Mouse (Mus musculus) MEL (cell line): ENCODE measurements around the gene Efcc1. TPM values are rescaled to one million over a fixed set of nuclear protein-coding genes. Genes with fewer than 3 reads are reported as not detected.

ENCODE experiments used
- DNase-seq: peaks from one replicate; pipeline ENCODE4 v3.0.0; 2011; ENCODE audit warnings: low read depth, low spot score
- H3K27ac ChIP-seq: 2 replicates; pipeline ENCODE4 v1.5.1; 2012; ENCODE audit warnings: low read depth, mild to moderate bottlenecking, control low read depth, low read length, moderate library complexity; ENCODE audit not compliant: control insufficient read depth
- H3K27me3 ChIP-seq, 2 experiments: fragments of 150-350 bp in 1 of 2; sonication (generic) in 1 of 2; 2 replicates each; pipeline ENCODE4 v1.6.1; 2012; ENCODE audit warnings: low read length in 2 of 2, mild to moderate bottlenecking in 2 of 2, improper control_type of control experiment in 1 of 2, moderate library complexity in 1 of 2; ENCODE audit not compliant: insufficient read depth in 2 of 2, control insufficient read depth in 1 of 2
- H3K36me3 ChIP-seq, 2 experiments: 2 replicates each; pipeline ENCODE4 v1.6.1; 2012 to 2014; ENCODE audit warnings: low read length in 2 of 2, improper control_type of control experiment in 1 of 2, inconsistent platforms in 1 of 2, mild to moderate bottlenecking in 1 of 2; ENCODE audit not compliant: insufficient read depth in 2 of 2, control insufficient read depth in 1 of 2
- H3K4me1 ChIP-seq, 2 experiments: fragments of 150-350 bp in 1 of 2; sonication (generic) in 1 of 2; 2 replicates each; pipeline ENCODE4 v1.6.1; 2012; ENCODE audit warnings: low read length in 2 of 2, improper control_type of control experiment in 1 of 2, mild to moderate bottlenecking in 1 of 2; ENCODE audit not compliant: insufficient read depth in 2 of 2, control insufficient read depth in 1 of 2
- H3K4me3 ChIP-seq, 2 experiments: fragments of 150-350 bp in 1 of 2; sonication (generic) in 1 of 2; 2 replicates each; pipeline ENCODE4 v1.5.1; 2012; ENCODE audit warnings: low read depth in 2 of 2, low read length in 2 of 2, mild to moderate bottlenecking in 2 of 2, moderate library complexity in 2 of 2, control low read depth in 1 of 2, improper control_type of control experiment in 1 of 2; ENCODE audit not compliant: control insufficient read depth in 1 of 2, insufficient read depth in 1 of 2
- H3K79me2 ChIP-seq: 2 replicates; pipeline ENCODE4 v1.6.1; 2012; ENCODE audit warnings: mild to moderate bottlenecking, low read length, moderate library complexity; ENCODE audit not compliant: control insufficient read depth, poor library complexity, insufficient read depth
- H3K9ac ChIP-seq: 2 replicates; pipeline ENCODE4 v1.6.1; 2012; ENCODE audit warnings: low read depth, mild to moderate bottlenecking, control low read depth, low read length, moderate library complexity; ENCODE audit not compliant: control insufficient read depth, poor library complexity, severe bottlenecking
- H3K9me3 ChIP-seq: fragments of 150-350 bp; sonication (generic); replicated peaks from 2 replicates; pipeline ENCODE4 v1.6.1; 2012; ENCODE audit warnings: mild to moderate bottlenecking, low read length, improper control_type of control experiment, moderate library complexity; ENCODE audit not compliant: insufficient read depth
- BHLHE40 ChIP-seq: IDR thresholded peaks from 2 replicates; pipeline ENCODE4 v1.6.1; 2012; ENCODE audit warnings: low read depth, mild to moderate bottlenecking, inconsistent platforms, low read length, improper control_type of control experiment, borderline replicate concordance
- CHD1 ChIP-seq: IDR thresholded peaks from 2 replicates; pipeline ENCODE4 v1.6.1; 2012; ENCODE audit warnings: low read depth, mild to moderate bottlenecking, inconsistent platforms, low read length, improper control_type of control experiment
- CTCF ChIP-seq, 3 experiments: IDR thresholded peaks in 2 of 3; conservative IDR thresholded peaks in 1 of 3; 2 replicates each; pipeline ENCODE4 v1.5.1; 2011 to 2012; ENCODE audit warnings: low read length in 3 of 3, low read depth in 2 of 3, mild to moderate bottlenecking in 2 of 3, improper control_type of control experiment in 1 of 3, inconsistent platforms in 1 of 3, mixed read lengths in 1 of 3, moderate library complexity in 1 of 3; ENCODE audit not compliant: control insufficient read depth in 1 of 3, insufficient read depth in 1 of 3, poor library complexity in 1 of 3, severe bottlenecking in 1 of 3
- E2F4 ChIP-seq: IDR thresholded peaks from 2 replicates; pipeline ENCODE4 v1.6.1; 2011; ENCODE audit warnings: low read depth, low read length, improper control_type of control experiment, borderline replicate concordance
- ETS1 ChIP-seq: IDR thresholded peaks from 2 replicates; pipeline ENCODE4 v1.6.1; 2012; ENCODE audit warnings: low read depth, mild to moderate bottlenecking, inconsistent platforms, low read length, improper control_type of control experiment, moderate library complexity
- GATA1 ChIP-seq: IDR thresholded peaks from 2 replicates; pipeline ENCODE4 v1.6.1; 2011; ENCODE audit warnings: low read depth, low read length, improper control_type of control experiment
- JUND ChIP-seq: IDR thresholded peaks from 2 replicates; pipeline ENCODE4 v1.6.1; 2011; ENCODE audit warnings: low read depth, mild to moderate bottlenecking, improper control_type of control experiment, low read length
- KAT2A ChIP-seq: conservative IDR thresholded peaks from 2 replicates; pipeline ENCODE4 v1.6.1; 2012; ENCODE audit warnings: low read depth, low read length, improper control_type of control experiment, inconsistent platforms
- MAFK ChIP-seq: IDR thresholded peaks from 2 replicates; pipeline ENCODE4 v1.6.1; 2011; ENCODE audit warnings: low read depth, mild to moderate bottlenecking, low read length, improper control_type of control experiment, borderline replicate concordance
- MAZ ChIP-seq: IDR thresholded peaks from 2 replicates; pipeline ENCODE4 v1.6.1; 2012; ENCODE audit warnings: low read depth, mild to moderate bottlenecking, inconsistent platforms, low read length, improper control_type of control experiment
- MXI1 ChIP-seq: IDR thresholded peaks from 2 replicates; pipeline ENCODE4 v1.6.1; 2011; ENCODE audit warnings: mild to moderate bottlenecking, low read depth, low read length, improper control_type of control experiment
- MYB ChIP-seq: IDR thresholded peaks from 2 replicates; pipeline ENCODE4 v1.6.1; 2011; ENCODE audit warnings: mild to moderate bottlenecking, low read depth, low read length, improper control_type of control experiment
- MYC ChIP-seq: IDR thresholded peaks from 2 replicates; pipeline ENCODE4 v1.6.1; 2011; ENCODE audit warnings: low read depth, mild to moderate bottlenecking, low read length, improper control_type of control experiment, moderate library complexity
- NELFE ChIP-seq: IDR thresholded peaks from 2 replicates; pipeline ENCODE4 v1.6.1; 2011; ENCODE audit warnings: low read depth, low read length, improper control_type of control experiment
- NRF1 ChIP-seq: IDR thresholded peaks from 2 replicates; pipeline ENCODE4 v1.6.1; 2014; ENCODE audit warnings: low read depth, mild to moderate bottlenecking, inconsistent platforms, low read length, improper control_type of control experiment, moderate library complexity; ENCODE audit not compliant: poor library complexity, insufficient read depth, severe bottlenecking
- POLR2AphosphoS2 ChIP-seq: IDR thresholded peaks from 2 replicates; pipeline ENCODE4 v1.6.1; 2011; ENCODE audit warnings: low read length, improper control_type of control experiment
- POLR2AphosphoS5 ChIP-seq: IDR thresholded peaks from 2 replicates; pipeline ENCODE4 v1.6.1; 2012; ENCODE audit warnings: low read depth, borderline replicate concordance, mild to moderate bottlenecking, inconsistent platforms, low read length, moderate library complexity, mixed read lengths
- RAD21 ChIP-seq: IDR thresholded peaks from 2 replicates; pipeline ENCODE4 v1.6.1; 2011; ENCODE audit warnings: mild to moderate bottlenecking, low read depth, low read length, improper control_type of control experiment
- SMC3 ChIP-seq: IDR thresholded peaks from 2 replicates; pipeline ENCODE4 v1.6.1; 2011; ENCODE audit warnings: low read depth, low read length, improper control_type of control experiment
- TBP ChIP-seq: IDR thresholded peaks from 2 replicates; pipeline ENCODE4 v1.8.0; 2011; ENCODE audit warnings: low read depth, low read length, improper control_type of control experiment
- TCF12 ChIP-seq: IDR thresholded peaks from 2 replicates; pipeline ENCODE4 v1.6.1; 2014; ENCODE audit warnings: low read depth, mild to moderate bottlenecking, inconsistent platforms, low read length, improper control_type of control experiment, moderate library complexity
- UBTF ChIP-seq: IDR thresholded peaks from 2 replicates; pipeline ENCODE4 v1.6.1; 2012; ENCODE audit warnings: low read depth, mild to moderate bottlenecking, inconsistent platforms, low read length, improper control_type of control experiment, moderate library complexity, borderline replicate concordance; ENCODE audit not compliant: insufficient read depth
- USF1 ChIP-seq: IDR thresholded peaks from 2 replicates; pipeline ENCODE4 v1.6.1; 2014; ENCODE audit warnings: low read depth, mild to moderate bottlenecking, inconsistent platforms, low read length, improper control_type of control experiment, moderate library complexity
- ZKSCAN1 ChIP-seq: IDR thresholded peaks from 2 replicates; pipeline ENCODE4 v1.6.1; 2012; ENCODE audit warnings: low read depth, mild to moderate bottlenecking, inconsistent platforms, low read length, improper control_type of control experiment, moderate library complexity
- ZMIZ1 ChIP-seq: IDR thresholded peaks from 2 replicates; pipeline ENCODE4 v1.6.1; 2012; ENCODE audit warnings: low read depth, mild to moderate bottlenecking, inconsistent platforms, low read length, improper control_type of control experiment, moderate library complexity
- polyA plus RNA-seq, 2 experiments: library from polyadenylated mRNA; stranded (reverse) in 1 of 2; unstranded in 1 of 2; fragments of >175 nt in 1 of 2; fragments of >200 nt in 1 of 2; gene quantifications; 2 replicates each; pipeline versions ENCODE4 v1.2.1 to v1.2.4; 2012; ENCODE audit warnings: low replicate concordance in 2 of 2, low read depth in 1 of 2; ENCODE audit not compliant: insufficient read length in 2 of 2, insufficient read depth in 1 of 2, missing spikeins in 1 of 2
- total RNA-seq: library from RNA; depleted of rRNA; stranded (reverse); fragments of 300-350 nt; gene quantifications from 2 replicates; pipeline ENCODE4 v1.2.3, GENCODE M21; 2012

Gene Efcc1
- total and polyA plus RNA-seq, 3 experiments = 0.27 to 1.2 TPM; not detected in 1

DNA sequence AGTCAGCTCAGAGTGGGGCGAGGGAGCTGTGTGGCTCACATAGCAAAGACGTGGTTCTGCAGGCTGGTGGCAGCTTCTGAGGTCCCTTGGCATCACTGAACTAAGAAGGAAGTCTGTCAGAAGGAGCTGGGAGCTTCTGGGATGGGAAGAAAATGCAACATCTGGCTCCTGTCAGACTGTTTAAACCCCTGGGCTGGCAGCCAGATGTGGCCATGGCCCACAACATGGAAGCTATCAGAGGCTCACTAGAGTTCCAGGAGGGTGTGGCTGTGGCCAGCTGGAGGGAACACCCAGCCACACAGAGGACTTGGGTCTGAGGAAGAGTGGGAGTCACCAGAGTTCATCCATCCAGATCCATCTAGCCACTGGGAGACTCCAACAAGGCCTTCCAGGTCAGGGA lies 16.2 kb downstream of the Efcc1 start:
- TF ChIP-seq JUND (no peak), ETS1 (peak; percentile 47; the same call in 1 of the 2 replicates)
- Histone ChIP-seq H3K9me3 (no peaks in the 10 kb centered on the region), H3K27ac (no peak overlapping the region), H3K4me3 (no peak overlapping the region), H3K4me1 (peaks cover 17 to 55% of the 10 kb centered on the region in 2 experiments), H3K9ac (no peak overlapping the region), H3K36me3 (peaks cover 0 to 38% of the 10 kb centered on the region in 2 experiments; a peak in 2 of 4 replicates), H3K79me2 (no peaks in the 10 kb centered on the region), H3K27me3 (no peaks in the 10 kb centered on the region; a peak in 1 of 4 replicates)
- DNase-seq = no peak

DNA sequence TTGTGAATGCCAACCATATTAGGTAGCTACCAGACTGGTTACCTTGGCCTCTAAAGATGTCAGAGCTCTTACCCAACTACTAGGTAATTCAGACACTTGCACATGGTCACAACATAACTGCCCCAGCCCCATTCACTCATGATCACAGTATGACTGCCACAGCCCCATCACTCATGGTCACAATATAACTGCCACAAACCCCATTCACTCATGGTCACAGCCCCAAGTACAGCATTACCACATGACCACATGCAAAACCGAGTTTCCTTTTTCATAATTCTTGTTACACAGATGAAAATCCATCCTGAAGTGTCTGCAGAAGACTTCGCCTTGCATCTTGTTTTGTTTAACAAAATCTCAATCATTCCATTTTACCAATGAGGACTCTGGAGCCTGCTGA lies 17.4 kb downstream of the Efcc1 start:
- DNase-seq = no peak
- Histone ChIP-seq H3K4me1 (peaks cover 17 to 49% of the 10 kb centered on the region in 2 experiments), H3K27me3 (peaks cover 0 to 2% of the 10 kb centered on the region in 2 experiments; a peak in 3 of 4 replicates), H3K79me2 (no peaks in the 10 kb centered on the region), H3K36me3 (peaks cover 0 to 37% of the 10 kb centered on the region in 2 experiments; a peak in 2 of 4 replicates), H3K9ac (no peak overlapping the region), H3K9me3 (no peaks in the 10 kb centered on the region), H3K27ac (no peak overlapping the region), H3K4me3 (peak overlapping the region; percentile 9 to 21)
- 0 out of 2 replicates have a peak, but pooled peaks have one; percentile 12 for TF ChIP-seq MXI1
- no peak for TF ChIP-seq CHD1

- Histone ChIP-seq H3K36me3 (peaks cover 0 to 37% of the 10 kb centered on the region in 2 experiments; a peak in 2 of 4 replicates), H3K27me3 (peaks cover 0 to 2% of the 10 kb centered on the region in 2 experiments; a peak in 3 of 4 replicates), H3K79me2 (no peaks in the 10 kb centered on the region), H3K9ac (no peak overlapping the region), H3K27ac (no peak overlapping the region), H3K9me3 (no peaks in the 10 kb centered on the region), H3K4me1 (peaks cover 17 to 45% of the 10 kb centered on the region in 2 experiments), H3K4me3 (peak overlapping the region; percentile 9 to 21; a peak in 3 of 4 replicates)
- DNase-seq = peak; percentile 75
- TF ChIP-seq TBP = no peak
- TF ChIP-seq TCF12 = 0 out of 2 replicates have a peak, but pooled peaks have one; percentile 16
- no peak for TF ChIP-seq ZKSCAN1
- no peak for TF ChIP-seq JUND
- TF ChIP-seq SMC3 = no peak
- TF ChIP-seq UBTF = no peak
- TF ChIP-seq NELFE = no peak; the same call in 1 of the 2 replicates
- TF ChIP-seq KAT2A = no peak
- TF ChIP-seq BHLHE40 = no peak
- peak; percentile 86 for TF ChIP-seq ETS1
- TF ChIP-seq ZMIZ1 = no peak
- no peak for TF ChIP-seq POLR2AphosphoS2
- TF ChIP-seq MAZ = no peak
- no peak for TF ChIP-seq RAD21
- TF ChIP-seq MXI1 = no peak
- TF ChIP-seq E2F4 = no peak
- TF ChIP-seq MAFK = no peak
- TF ChIP-seq POLR2AphosphoS5 = no peak
- TF ChIP-seq USF1 = peak; percentile 89
- TF ChIP-seq MYC = no peak
- TF ChIP-seq CTCF (IDR thresholded peaks at IDR 0.05 in 2 of 3, conservative IDR thresholded peaks at IDR 0.05 in 1 of 3; ENCODE audit: control insufficient read depth in 1 of 3, insufficient read depth in 1 of 3, low read depth in 2 of 3, low read length in 3 of 3, poor library complexity in 1 of 3, severe bottlenecking in 1 of 3) = no peak
- no peak for TF ChIP-seq NRF1
- peak; percentile 68; the same call in 1 of the 2 replicates for TF ChIP-seq GATA1
- TF ChIP-seq MYB = no peak
Measured at GRCm38 (mm10) chr6:87748531-87748930, 17.9 kb downstream of the Efcc1 start.
